Mouse (Mus musculus) embryonic facial prominence, embryonic 11.5 days (tissue): ENCODE data around the gene Zic4. TPM values are rescaled to one million over a fixed set of nuclear protein-coding genes. Genes with fewer than 3 reads are reported as not detected.

Source experiments
- ATAC-seq: fragments of 200-750 bp; cut with Nextera tagmentation; replicated peaks from 2 replicates; pipeline ENCODE4 v1.8.0; 2017; ENCODE audit warnings: low read depth; ENCODE audit not compliant: insufficient number of reproducible peaks, low FRiP score, low TSS enrichment
- DNase-seq: peaks from one replicate; pipeline ENCODE4 v3.0.0-alpha.2; 2015; ENCODE audit warnings: low spot score
- H3K27ac ChIP-seq: fragments of 300-500 bp; sonication (generic); replicated peaks from 2 replicates; pipeline ENCODE4 v1.5.1; 2014; ENCODE audit warnings: mild to moderate bottlenecking, low read depth, low read length, control low read depth
- H3K27me3 ChIP-seq: fragments of 300-500 bp; sonication (generic); 2 replicates; pipeline ENCODE4 v1.6.1; 2014; ENCODE audit warnings: mild to moderate bottlenecking, low read length, moderate library complexity, mixed read lengths; ENCODE audit not compliant: control insufficient read depth, insufficient read depth
- H3K36me3 ChIP-seq: fragments of 300-500 bp; sonication (generic); replicated peaks from 2 replicates; pipeline ENCODE4 v1.6.1; 2014; ENCODE audit warnings: low read depth, mild to moderate bottlenecking, low read length, moderate library complexity, mixed read lengths; ENCODE audit not compliant: control insufficient read depth, insufficient read depth
- H3K4me1 ChIP-seq: fragments of 300-500 bp; sonication (generic); 2 replicates; pipeline ENCODE4 v1.6.1; 2014; ENCODE audit warnings: low read length, mixed read lengths; ENCODE audit not compliant: control insufficient read depth, insufficient read depth
- H3K4me2 ChIP-seq: fragments of 300-500 bp; sonication (generic); 2 replicates; pipeline ENCODE4 v1.6.1; 2014; ENCODE audit warnings: low read depth, mild to moderate bottlenecking, control low read depth, low read length, moderate library complexity
- H3K4me3 ChIP-seq: fragments of 300-500 bp; sonication (generic); 2 replicates; pipeline ENCODE4 v1.5.1; 2014; ENCODE audit warnings: low read depth, low read length, control low read depth
- H3K9ac ChIP-seq: fragments of 300-500 bp; sonication (generic); replicated peaks from 2 replicates; pipeline ENCODE4 v1.6.1; 2014; ENCODE audit warnings: mild to moderate bottlenecking, control low read depth, low read length
- H3K9me3 ChIP-seq: fragments of 300-500 bp; sonication (generic); replicated peaks from 2 replicates; pipeline ENCODE4 v1.6.1; 2016; ENCODE audit warnings: mild to moderate bottlenecking, low read length, inconsistent platforms, mixed read lengths; ENCODE audit not compliant: control insufficient read depth
- WGBS: fragments of 180-500 bp; shearing (Covaris S2); extraction: QIAGEN DNeasy Blood & Tissue Kit; methylation state at CpG from one replicate; pipeline ENCODE4 v1.1.7; 2014; 5-methylcytosine and 5-hydroxymethylcytosine counted together
- polyA plus RNA-seq: library from polyadenylated mRNA; unstranded; fragments of >200 nt; fragmentation: Nextera tagmentation; extraction: Ambion mirVana; gene quantifications from 2 replicates; pipeline ENCODE4 v1.2.1, GENCODE M21; 2014

Zic4 gene
- polyA plus RNA-seq, 1 experiment from 2014 or later, result 6.9 TPM

DNA sequence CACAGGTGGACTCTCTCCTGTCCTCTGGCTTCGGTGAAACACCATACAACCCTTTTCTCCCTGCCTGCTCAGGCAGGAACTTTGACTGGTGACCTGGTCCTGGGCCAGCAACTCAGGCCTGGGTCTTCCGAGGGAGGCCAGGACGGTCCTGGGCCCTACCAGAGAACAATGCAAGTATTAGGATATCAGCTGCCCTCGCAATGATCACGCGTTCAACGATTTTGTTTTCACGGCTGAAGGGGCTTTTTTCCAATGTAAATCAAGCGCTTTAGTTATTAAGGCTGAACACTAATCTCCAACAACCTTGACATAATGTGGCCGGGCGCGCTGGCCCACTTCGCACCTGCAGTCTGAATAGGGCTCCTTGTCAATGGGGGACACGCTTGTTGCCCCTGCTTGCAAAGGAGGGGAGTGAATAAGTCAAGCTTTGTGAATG, 32.0 kb downstream of the Zic4 start:
- no peaks in the 10 kb centered on the region for H3K4me1 ChIP-seq
- H3K9me3 ChIP-seq, result no peaks in the 10 kb centered on the region
- no peak overlapping the region for H3K27ac ChIP-seq
- peaks cover 80% of the 10 kb centered on the region for H3K27me3 ChIP-seq
- H3K4me2 ChIP-seq, result no peak overlapping the region
- WGBS, result 1% methylated on average over 14 of the region's 14 CpGs
- H3K36me3 ChIP-seq, result no peaks in the 10 kb centered on the region
- H3K4me3 ChIP-seq, result no peak overlapping the region
- ATAC-seq (no peak), DNase-seq (no peak)
- H3K9ac ChIP-seq, result no peak overlapping the region

DNA sequence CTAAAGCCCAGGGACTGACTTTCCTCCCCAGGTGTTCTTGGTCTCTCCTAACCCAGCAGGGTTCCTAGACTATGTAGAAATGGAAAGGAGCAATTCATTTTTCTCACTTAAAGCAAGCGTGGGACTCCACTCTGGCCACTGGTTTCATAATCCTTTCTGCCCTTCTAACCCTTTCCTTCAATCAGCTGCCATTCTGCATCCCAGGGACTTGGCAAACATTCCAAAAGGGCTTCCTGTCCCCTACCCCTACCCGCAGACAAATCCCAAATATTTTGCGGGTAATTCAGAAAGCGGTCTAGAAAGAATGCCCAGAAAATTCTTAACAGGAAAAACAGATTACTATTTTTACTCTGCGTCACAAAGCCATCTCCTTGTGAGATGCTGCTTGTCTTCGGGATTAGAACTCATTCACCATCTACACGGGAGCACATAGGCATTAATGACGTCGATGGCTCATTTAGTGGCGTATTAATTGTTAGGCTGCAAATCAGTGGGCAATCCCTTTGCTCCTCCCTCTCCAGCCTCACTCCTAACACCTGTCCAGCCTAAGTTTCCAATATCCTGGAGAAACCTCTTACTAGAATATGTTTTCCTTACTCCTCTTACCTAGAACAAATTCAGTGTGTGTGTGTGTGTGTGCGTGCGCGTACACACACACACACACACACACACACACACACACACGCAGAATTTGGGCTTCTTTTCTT, 33.0 kb downstream of the Zic4 start:
- WGBS, result 4% methylated on average over 14 of the region's 14 CpGs
- no peaks in the 10 kb centered on the region for H3K4me1 ChIP-seq
- ATAC-seq, result no peak
- H3K36me3 ChIP-seq, result no peaks in the 10 kb centered on the region
- peaks cover 80% of the 10 kb centered on the region for H3K27me3 ChIP-seq
- H3K9me3 ChIP-seq, result no peaks in the 10 kb centered on the region
- no peak overlapping the region for H3K4me3 ChIP-seq
- H3K4me2 ChIP-seq, result no peak overlapping the region
- no peak overlapping the region for H3K27ac ChIP-seq
- DNase-seq, result no peak
- no peak overlapping the region for H3K9ac ChIP-seq

GRCm38 (mm10) chr9:91399976-91400375, 37.8 kb downstream of the Zic4 start:
- ATAC-seq (no peak), DNase-seq (no peak)
- Histone ChIP-seq H3K27me3 (peaks cover 78% of the 10 kb centered on the region), H3K9ac (no peak overlapping the region), H3K4me1 (no peaks in the 10 kb centered on the region), H3K36me3 (no peaks in the 10 kb centered on the region), H3K4me2 (no peak overlapping the region), H3K9me3 (no peaks in the 10 kb centered on the region), H3K27ac (no peak overlapping the region), H3K4me3 (no peak overlapping the region)
- 11% methylated on average over 7 of the region's 7 CpGs for WGBS

DNA sequence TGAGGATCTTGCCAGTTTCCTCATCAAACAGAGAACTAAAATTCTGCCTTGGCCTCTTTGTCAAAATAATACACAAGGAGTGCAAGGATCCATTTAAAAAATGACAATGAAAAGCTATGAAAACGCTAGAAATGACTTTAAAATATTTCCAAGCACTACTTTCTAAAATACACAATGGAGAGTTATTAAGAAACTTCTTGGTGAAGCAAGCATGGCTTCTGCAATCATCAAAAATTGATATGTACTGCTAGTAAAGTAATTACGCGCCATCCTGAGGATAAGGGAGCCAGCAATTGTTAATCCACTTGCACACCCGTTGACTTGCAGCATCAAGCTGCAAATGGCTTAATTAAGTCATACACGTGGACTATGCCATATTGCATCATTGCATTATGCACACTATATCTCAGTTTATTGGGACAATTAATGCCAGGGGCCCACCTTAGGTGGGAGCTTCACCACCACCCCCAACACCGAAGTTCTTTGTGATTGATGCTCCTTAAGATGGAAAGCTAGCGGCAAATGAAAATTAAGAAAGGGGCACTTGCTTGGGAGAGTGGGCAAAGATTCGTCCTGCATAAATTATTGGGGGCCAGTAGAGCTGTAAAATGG, 38.4 kb downstream of the Zic4 start:
- Histone ChIP-seq H3K27ac (no peak overlapping the region), H3K4me1 (no peaks in the 10 kb centered on the region), H3K9ac (no peak overlapping the region), H3K4me2 (no peak overlapping the region), H3K36me3 (no peaks in the 10 kb centered on the region), H3K27me3 (peaks cover 73% of the 10 kb centered on the region), H3K9me3 (no peaks in the 10 kb centered on the region), H3K4me3 (no peak overlapping the region)
- no peak for ATAC-seq
- 7% methylated on average over 8 of the region's 8 CpGs for WGBS
- no peak for DNase-seq

- no peak overlapping the region for H3K4me3 ChIP-seq
- no peak for DNase-seq
- ATAC-seq, result no peak
Observed at GRCm38 (mm10) chr9:91401471-91401870, 39.3 kb downstream of the Zic4 start.

GRCm38 (mm10) chr9:91404229-91404628, 42.0 kb downstream of the Zic4 start:
- WGBS, result 2% methylated on average over 13 of the region's 13 CpGs
- no peak for ATAC-seq

More at GRCm38 (mm10) chr9:91401471-91401870, 39.3 kb downstream of the Zic4 start:
- 2% methylated on average over 10 of the region's 10 CpGs for WGBS
- no peak overlapping the region for H3K9ac ChIP-seq
- no peaks in the 10 kb centered on the region for H3K9me3 ChIP-seq
- H3K36me3 ChIP-seq, result no peaks in the 10 kb centered on the region
- no peak overlapping the region for H3K27ac ChIP-seq
- peaks cover 73% of the 10 kb centered on the region for H3K27me3 ChIP-seq
- no peaks in the 10 kb centered on the region for H3K4me1 ChIP-seq
- H3K4me2 ChIP-seq, result no peak overlapping the region

GRCm38 (mm10) chr9:91404905-91405752, 42.9 kb downstream of the Zic4 start:
- H3K27me3 ChIP-seq, result peaks cover 65% of the 10 kb centered on the region
- no peaks in the 10 kb centered on the region for H3K9me3 ChIP-seq
- H3K4me2 ChIP-seq, result no peak overlapping the region
- H3K36me3 ChIP-seq, result no peaks in the 10 kb centered on the region
- no peak overlapping the region for H3K27ac ChIP-seq
- no peaks in the 10 kb centered on the region for H3K4me1 ChIP-seq
- DNase-seq (peak; percentile 41), ATAC-seq (no peak)
- no peak overlapping the region for H3K9ac ChIP-seq
- no peak overlapping the region for H3K4me3 ChIP-seq
- WGBS, result under 1% methylated on average over 27 of the region's 27 CpGs

More at GRCm38 (mm10) chr9:91404229-91404628, 42.0 kb downstream of the Zic4 start:
- H3K9ac ChIP-seq, result no peak overlapping the region
- peaks cover 64% of the 10 kb centered on the region for H3K27me3 ChIP-seq
- H3K36me3 ChIP-seq, result no peaks in the 10 kb centered on the region
- H3K4me1 ChIP-seq, result no peaks in the 10 kb centered on the region
- no peak overlapping the region for H3K4me3 ChIP-seq
- H3K9me3 ChIP-seq, result no peaks in the 10 kb centered on the region
- H3K27ac ChIP-seq, result no peak overlapping the region
- no peak overlapping the region for H3K4me2 ChIP-seq
- DNase-seq, result peak; percentile 40
